ENCODE assay signal across 33 mouse cellular contexts in the genomic region with DNA sequence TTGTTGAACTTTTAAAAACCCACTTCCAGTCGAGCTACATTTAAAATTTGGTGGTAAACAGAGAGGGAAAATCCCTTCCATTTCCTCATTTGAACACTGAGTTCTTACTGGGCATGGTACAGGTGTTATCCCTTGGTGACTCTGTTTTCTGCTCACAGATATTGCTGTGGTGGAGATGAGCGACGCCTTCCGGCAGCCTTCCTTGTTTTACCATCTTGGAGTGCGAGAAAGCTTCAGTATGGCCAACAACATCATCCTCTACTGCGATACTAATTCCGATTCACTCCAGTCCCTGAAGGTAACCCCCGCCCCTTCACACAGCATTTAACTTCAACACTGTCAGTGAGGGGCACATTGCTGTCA.
DNase-seq lines count a peak whose midpoint lies in the region; ATAC-seq lines count a peak whose summit lies in the region.
"Had no signal": no experiment of that assay in that cellular context is flagged by ENCODE, and none has a peak within 500 bp of the region (broad histone marks: within the 10 kb centered on the region; RNA-seq: fewer than 3 reads in every experiment).

No protein-coding gene starts in this region.

- no peaks in the 10 kb centered on the region for H3K36me3 ChIP-seq in midbrain, embryonic 11.5 days (ENCODE audit: control insufficient read depth, insufficient read depth, low read length)
- no peaks in the 10 kb centered on the region for H3K36me3 ChIP-seq in midbrain, embryonic 13.5 days
- H3K36me3 ChIP-seq in splenic B cell, adult 2 months (ENCODE audit: control insufficient read depth, insufficient read depth, low read length, poor library complexity, severe bottlenecking), result no peaks in the 10 kb centered on the region
- H3K36me3 ChIP-seq in heart, embryonic 12.5 days, result no peaks in the 10 kb centered on the region
- H3K36me3 ChIP-seq: embryonic facial prominence, embryonic 12.5 days; forebrain, embryonic 10.5 days; forebrain, embryonic 15.5 days; heart, embryonic 15.5 days; liver, embryonic 12.5 days; neural tube, embryonic 13.5 days had no signal

- no peak overlapping the region for H3K4me3 ChIP-seq in midbrain, embryonic 11.5 days (ENCODE audit: low read depth, low read length)
- no peak overlapping the region for H3K4me3 ChIP-seq in midbrain, embryonic 13.5 days (replicated peaks)
- no peak overlapping the region for H3K4me3 ChIP-seq in heart, embryonic 12.5 days
- H3K4me3 ChIP-seq: embryonic facial prominence, embryonic 12.5 days; forebrain, embryonic 10.5 days; forebrain, embryonic 15.5 days; heart, embryonic 15.5 days; liver, embryonic 12.5 days; myocyte; neural tube, embryonic 13.5 days had no signal

- peaks cover 7% of the 10 kb centered on the region for H3K4me1 ChIP-seq in midbrain, embryonic 11.5 days (ENCODE audit: control insufficient read depth, insufficient read depth, low read length)
- H3K4me1 ChIP-seq in midbrain, embryonic 13.5 days (replicated peaks), result peaks cover 13% of the 10 kb centered on the region; the same call in 1 of the 2 replicates
- peaks cover 25% of the 10 kb centered on the region for H3K4me1 ChIP-seq in heart, embryonic 12.5 days (replicated peaks)
- H3K4me1 ChIP-seq: forebrain, embryonic 15.5 days; liver, embryonic 12.5 days had no signal

- DNase-seq in midbrain, embryonic 11.5 days (ENCODE audit: low spot score, missing footprints), result peak; percentile 78
- peak; percentile 72 for DNase-seq in CD4-positive, CD25-positive, alpha-beta regulatory T cell, adult 2 months (ENCODE audit: low read depth, low spot score)
- DNase-seq in induced T-regulatory cell, adult 2 months (ENCODE audit: low read depth), result peak; percentile 85
- peak; percentile 77 for DNase-seq in splenic B cell, adult 2 months (ENCODE audit: low read depth, low spot score)
- no peak for DNase-seq in layer of hippocampus, adult 9-10 months (ENCODE audit: low spot score)
- DNase-seq: adrenal gland, adult 2 months; cerebellum, adult 11 months; cerebellum, adult 9-10 months; embryo, embryonic 11 days; gastrocnemius, postnatal 36 days; kidney, adult 8-10 months; kidney, postnatal 4 days; layer of hippocampus, postnatal 36 days; left cerebral cortex, postnatal 4 days; liver, postnatal 0 days; lung, postnatal 10 days; thymus, adult 2 months; thymus, postnatal 4 days had no signal

- ATAC-seq in midbrain, embryonic 11.5 days (ENCODE audit: low FRiP score), result no peak
- no peak for ATAC-seq in midbrain, embryonic 13.5 days
- no peak for ATAC-seq in heart, embryonic 12.5 days (ENCODE audit: insufficient number of reproducible peaks, low FRiP score)
- ATAC-seq: forebrain, embryonic 15.5 days; hindbrain, embryonic 16.5 days; intestine, embryonic 16.5 days; liver, embryonic 12.5 days; liver, postnatal 0 days; midbrain, embryonic 16.5 days; Patski had no signal

- H3K9ac ChIP-seq in midbrain, embryonic 11.5 days (ENCODE audit: low read length), result no peak overlapping the region
- no peak overlapping the region for H3K9ac ChIP-seq in midbrain, embryonic 13.5 days (replicated peaks)
- H3K9ac ChIP-seq in heart, embryonic 12.5 days, result no peak overlapping the region
- H3K9ac ChIP-seq: embryonic facial prominence, embryonic 12.5 days; forebrain, embryonic 15.5 days; heart, embryonic 15.5 days; liver, embryonic 12.5 days; liver, postnatal 0 days; neural tube, embryonic 13.5 days had no signal

- no peak overlapping the region for H3K27ac ChIP-seq in midbrain, embryonic 11.5 days (ENCODE audit: low read depth, low read length)
- no peak overlapping the region for H3K27ac ChIP-seq in midbrain, embryonic 13.5 days
- H3K27ac ChIP-seq in heart, embryonic 12.5 days (ENCODE audit: poor library complexity, severe bottlenecking), result no peak overlapping the region
- H3K27ac ChIP-seq: embryonic facial prominence, embryonic 12.5 days; forebrain, embryonic 10.5 days; forebrain, embryonic 15.5 days; heart, embryonic 15.5 days; kidney, postnatal 0 days; liver, embryonic 12.5 days; macrophage; neural tube, embryonic 13.5 days had no signal

- WGBS in midbrain, embryonic 11.5 days, result 61% methylated on average over 8 of the region's 8 CpGs
- WGBS in midbrain, embryonic 13.5 days, result 69% methylated on average over 8 of the region's 8 CpGs
- 70% methylated on average over 8 of the region's 8 CpGs for WGBS in heart, embryonic 12.5 days

- H3K27me3 ChIP-seq in midbrain, embryonic 11.5 days (ENCODE audit: control insufficient read depth, insufficient read depth, low read length), result no peaks in the 10 kb centered on the region
- peaks cover 8% of the 10 kb centered on the region; the same call in 1 of the 2 replicates for H3K27me3 ChIP-seq in midbrain, embryonic 13.5 days
- H3K27me3 ChIP-seq in splenic B cell, adult 2 months (ENCODE audit: control insufficient read depth, insufficient read depth, low read length, poor library complexity, severe bottlenecking), result no peaks in the 10 kb centered on the region
- peaks cover 32% of the 10 kb centered on the region for H3K27me3 ChIP-seq in heart, embryonic 12.5 days (replicated peaks)
- H3K27me3 ChIP-seq: embryonic facial prominence, embryonic 12.5 days; forebrain, embryonic 15.5 days; heart, embryonic 15.5 days; liver, embryonic 12.5 days; neural tube, embryonic 13.5 days; Patski had no signal

- no peaks in the 10 kb centered on the region for H3K9me3 ChIP-seq in midbrain, embryonic 11.5 days (ENCODE audit: control insufficient read depth, low read length)
- no peaks in the 10 kb centered on the region for H3K9me3 ChIP-seq in midbrain, embryonic 13.5 days
- H3K9me3 ChIP-seq in heart, embryonic 12.5 days (replicated peaks), result 0 out of 2 replicates have a peak, but pooled peaks cover 4% of the 10 kb centered on the region
- H3K9me3 ChIP-seq: embryonic facial prominence, embryonic 12.5 days; forebrain, embryonic 10.5 days; forebrain, embryonic 15.5 days; heart, embryonic 15.5 days; liver, embryonic 12.5 days; neural tube, embryonic 13.5 days had no signal

- H3K4me2 ChIP-seq in midbrain, embryonic 11.5 days, result no peak overlapping the region
- H3K4me2 ChIP-seq in midbrain, embryonic 13.5 days (replicated peaks), result no peak overlapping the region
- no peak overlapping the region for H3K4me2 ChIP-seq in heart, embryonic 12.5 days
- H3K4me2 ChIP-seq: embryonic facial prominence, embryonic 12.5 days; forebrain, embryonic 15.5 days; heart, embryonic 15.5 days; liver, embryonic 12.5 days; neural tube, embryonic 13.5 days had no signal
